Mouse (Mus musculus): ENCODE results near the gene Ccdc137. TPM values are rescaled to one million over a fixed set of nuclear protein-coding genes. Genes with fewer than 3 reads are reported as not detected.

Gene Ccdc137
- polyA plus RNA-seq, 1 experiment: 24.6 TPM

DNA sequence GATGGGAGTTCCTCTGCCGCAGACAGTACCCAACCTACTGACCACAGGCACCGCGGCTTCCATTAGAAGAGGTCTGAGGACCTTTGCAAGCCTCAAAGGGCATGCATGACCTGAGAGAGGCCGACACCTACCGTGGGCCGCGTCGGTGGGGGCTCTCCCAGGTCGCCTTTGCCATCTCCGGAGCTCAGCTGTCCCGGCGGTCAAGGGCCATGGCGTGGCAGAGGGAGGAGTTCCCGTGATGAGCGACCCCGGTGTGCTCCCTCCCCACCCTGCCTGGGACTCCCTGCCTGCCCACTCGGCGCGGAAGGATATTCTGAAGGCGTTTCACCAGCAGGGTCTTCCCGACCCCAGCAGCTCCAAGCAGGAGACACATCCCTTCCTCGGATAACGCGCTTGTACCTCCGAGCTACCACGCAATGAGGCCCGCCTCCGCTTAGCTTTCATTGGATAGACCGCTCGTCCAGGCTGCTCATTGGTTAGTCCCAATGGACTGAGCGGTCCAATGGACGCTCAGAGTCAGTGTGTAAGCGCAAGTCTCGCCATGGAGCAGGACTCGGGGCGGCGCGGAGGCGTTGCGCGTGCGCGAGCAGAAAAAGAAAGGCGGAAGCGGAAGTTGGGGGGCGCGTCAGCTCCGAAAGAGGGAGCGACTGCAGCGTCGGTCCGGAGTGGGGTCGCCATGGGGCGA lies 9.3 kb downstream of the Ccdc137 start, which contains the start of gene Arl16:
TSS of gene Arl16 (minus strand) at position 557 of the 685 bp plus-strand sequence.
- H3ac ChIP-seq (ENCODE audit: control insufficient read depth, insufficient read length, low read depth): peak within 1 kb of the TSS; percentile 97
- no peak for TF ChIP-seq USF1 (IDR thresholded peaks at IDR 0.05; ENCODE audit: low read depth)
- TF ChIP-seq FOSL1 (IDR thresholded peaks at IDR 0.05; ENCODE audit: insufficient read depth, low read length, poor library complexity, severe bottlenecking): no peak
- no peak for TF ChIP-seq CTCF (IDR thresholded peaks at IDR 0.05; ENCODE audit: control insufficient read depth, insufficient read depth, insufficient read length)
- no peak for TF ChIP-seq MYOG (IDR thresholded peaks at IDR 0.05; ENCODE audit: control insufficient read depth, extremely low read depth, insufficient read length)
- no peak for TF ChIP-seq MAX (IDR thresholded peaks at IDR 0.05)
- no peak for TF ChIP-seq CEBPB (IDR thresholded peaks at IDR 0.05; ENCODE audit: low read depth)
- TF ChIP-seq MYOD1 (IDR thresholded peaks at IDR 0.05; ENCODE audit: control insufficient read depth, insufficient read length, low read depth): no peak
- peaks cover 34% of the 10 kb centered on the region for H3K79me2 ChIP-seq (ENCODE audit: control insufficient read depth, insufficient read depth)
- no peaks in the 10 kb centered on the region for H3K27me3 ChIP-seq (ENCODE audit: control insufficient read depth, insufficient read depth, insufficient read length)
- H3K36me3 ChIP-seq (ENCODE audit: control insufficient read depth, insufficient read depth): peaks cover 47% of the 10 kb centered on the region
- H3K4me3 ChIP-seq (ENCODE audit: insufficient read depth, poor library complexity, severe bottlenecking): peak within 1 kb of the TSS; percentile 94
- H3K79me3 ChIP-seq (ENCODE audit: low read depth): peaks cover 29% of the 10 kb centered on the region

DNA sequence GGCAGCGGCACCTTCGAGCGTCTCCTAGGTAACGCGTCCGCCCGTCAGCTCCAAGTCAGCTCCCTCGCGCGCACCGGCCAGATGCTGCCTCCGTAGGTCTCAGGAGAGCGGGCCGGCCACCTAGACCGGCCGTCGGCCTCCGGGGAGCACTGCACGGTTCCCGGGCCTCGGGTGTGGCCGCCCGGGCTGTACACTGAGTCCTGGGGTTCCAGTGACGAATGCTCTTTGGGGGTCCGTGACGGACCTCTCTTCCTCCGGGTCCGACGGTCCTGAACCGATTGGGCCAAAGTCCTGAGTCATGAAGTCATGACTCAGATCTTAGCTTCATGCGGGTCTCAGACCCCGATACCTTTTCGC lies 9.8 kb downstream of the Ccdc137 start:
- no peaks in the 10 kb centered on the region for H3K27me3 ChIP-seq (ENCODE audit: control insufficient read depth, insufficient read depth, insufficient read length)
- peaks cover 34% of the 10 kb centered on the region for H3K79me2 ChIP-seq (ENCODE audit: control insufficient read depth, insufficient read depth)
- H3ac ChIP-seq (ENCODE audit: control insufficient read depth, insufficient read length, low read depth): peak overlapping the region; percentile 97
- TF ChIP-seq MYOD1 (IDR thresholded peaks at IDR 0.05; ENCODE audit: control insufficient read depth, insufficient read length, low read depth): no peak
- no peak for TF ChIP-seq CEBPB (IDR thresholded peaks at IDR 0.05; ENCODE audit: low read depth)
- no peak for TF ChIP-seq MAX (IDR thresholded peaks at IDR 0.05)
- no peak for TF ChIP-seq MYOG (IDR thresholded peaks at IDR 0.05; ENCODE audit: control insufficient read depth, extremely low read depth, insufficient read length)
- peaks cover 46% of the 10 kb centered on the region for H3K36me3 ChIP-seq (ENCODE audit: control insufficient read depth, insufficient read depth)
- H3K4me3 ChIP-seq (ENCODE audit: insufficient read depth, poor library complexity, severe bottlenecking): peak overlapping the region; percentile 94
- peaks cover 29% of the 10 kb centered on the region for H3K79me3 ChIP-seq (ENCODE audit: low read depth)

DNA sequence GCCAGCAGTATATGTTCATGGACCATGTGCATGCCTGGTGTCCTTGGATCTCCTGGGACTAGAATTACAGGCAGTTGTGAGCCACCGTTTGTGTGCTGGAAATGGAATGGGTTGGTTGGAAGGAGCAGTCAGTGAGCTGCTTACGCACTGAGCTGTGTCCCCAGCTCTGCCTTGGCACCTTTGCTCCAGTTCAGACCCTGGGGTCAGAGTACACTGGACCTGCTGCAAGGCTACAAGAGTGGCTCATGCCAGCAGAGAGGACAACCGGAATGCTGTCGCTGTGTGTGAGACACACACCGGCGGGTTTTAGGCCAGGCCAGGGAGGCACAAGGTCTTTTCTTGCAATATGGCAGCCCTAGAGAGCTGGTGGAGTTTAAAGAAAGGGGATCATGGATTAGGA lies 14.1 kb downstream of the Ccdc137 start:
- no peak for TF ChIP-seq CTCF (IDR thresholded peaks at IDR 0.05; ENCODE audit: control insufficient read depth, insufficient read depth, insufficient read length)
- TF ChIP-seq MAX (IDR thresholded peaks at IDR 0.05): no peak
- no peak for TF ChIP-seq CEBPB (IDR thresholded peaks at IDR 0.05; ENCODE audit: low read depth)
- no peak for TF ChIP-seq MYOG (IDR thresholded peaks at IDR 0.05; ENCODE audit: control insufficient read depth, extremely low read depth, insufficient read length)
- TF ChIP-seq FOSL1 (IDR thresholded peaks at IDR 0.05; ENCODE audit: insufficient read depth, low read length, poor library complexity, severe bottlenecking): no peak
- TF ChIP-seq MYOD1 (IDR thresholded peaks at IDR 0.05; ENCODE audit: control insufficient read depth, insufficient read length, low read depth): no peak
- no peak overlapping the region for H3ac ChIP-seq (ENCODE audit: control insufficient read depth, insufficient read length, low read depth)
- peaks cover 18% of the 10 kb centered on the region for H3K79me3 ChIP-seq (ENCODE audit: low read depth)
- peaks cover 66% of the 10 kb centered on the region for H3K36me3 ChIP-seq (ENCODE audit: control insufficient read depth, insufficient read depth)
- H3K79me2 ChIP-seq (ENCODE audit: control insufficient read depth, insufficient read depth): peaks cover 20% of the 10 kb centered on the region
- no peaks in the 10 kb centered on the region for H3K27me3 ChIP-seq (ENCODE audit: control insufficient read depth, insufficient read depth, insufficient read length)
- H3K4me3 ChIP-seq (ENCODE audit: insufficient read depth, poor library complexity, severe bottlenecking): no peak overlapping the region

DNA sequence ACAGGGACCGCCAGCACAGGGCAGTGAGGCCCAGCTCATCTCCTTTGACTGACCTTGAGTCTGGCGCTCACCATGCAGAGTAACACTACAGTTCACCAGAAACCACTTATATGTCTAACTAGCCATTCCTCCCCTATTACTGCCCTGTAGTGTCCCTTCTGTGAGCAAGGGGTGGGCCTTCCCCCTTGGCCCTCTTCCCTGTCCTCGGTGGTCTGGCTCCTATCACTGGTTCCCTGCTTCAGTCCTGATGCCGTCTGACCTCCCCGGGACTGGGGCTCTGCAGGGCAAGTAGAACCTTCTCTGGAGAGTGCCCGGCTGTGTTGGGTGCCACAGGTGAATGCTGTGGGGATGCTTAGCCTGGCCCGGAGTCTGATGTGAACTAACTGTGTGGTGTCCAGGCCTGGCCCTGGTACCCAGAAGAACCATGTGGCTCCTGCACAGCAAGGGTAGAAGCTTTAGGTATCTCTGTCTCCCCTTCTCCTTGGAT lies 25.6 kb downstream of the Ccdc137 start:
- TF ChIP-seq USF1 (IDR thresholded peaks at IDR 0.05; ENCODE audit: low read depth) (no peak), MAX (IDR thresholded peaks at IDR 0.05) (no peak), MYOG (IDR thresholded peaks at IDR 0.05; ENCODE audit: control insufficient read depth, extremely low read depth, insufficient read length) (no peak), FOSL1 (IDR thresholded peaks at IDR 0.05; ENCODE audit: insufficient read depth, low read length, poor library complexity, severe bottlenecking) (no peak), MYOD1 (IDR thresholded peaks at IDR 0.05; ENCODE audit: control insufficient read depth, insufficient read length, low read depth) (no peak), CTCF (IDR thresholded peaks at IDR 0.05; ENCODE audit: control insufficient read depth, insufficient read depth, insufficient read length) (no peak), CEBPB (IDR thresholded peaks at IDR 0.05; ENCODE audit: low read depth) (no peak)
- Histone ChIP-seq H3K27me3 (ENCODE audit: control insufficient read depth, insufficient read depth, insufficient read length) (no peaks in the 10 kb centered on the region), H3ac (ENCODE audit: control insufficient read depth, insufficient read length, low read depth) (peak overlapping the region; percentile 56), H3K79me2 (ENCODE audit: control insufficient read depth, insufficient read depth) (peaks cover 38% of the 10 kb centered on the region), H3K79me3 (ENCODE audit: low read depth) (peaks cover 26% of the 10 kb centered on the region), H3K36me3 (ENCODE audit: control insufficient read depth, insufficient read depth) (peaks cover 80% of the 10 kb centered on the region), H3K4me3 (ENCODE audit: insufficient read depth, poor library complexity, severe bottlenecking) (peak overlapping the region; percentile 100)

DNA sequence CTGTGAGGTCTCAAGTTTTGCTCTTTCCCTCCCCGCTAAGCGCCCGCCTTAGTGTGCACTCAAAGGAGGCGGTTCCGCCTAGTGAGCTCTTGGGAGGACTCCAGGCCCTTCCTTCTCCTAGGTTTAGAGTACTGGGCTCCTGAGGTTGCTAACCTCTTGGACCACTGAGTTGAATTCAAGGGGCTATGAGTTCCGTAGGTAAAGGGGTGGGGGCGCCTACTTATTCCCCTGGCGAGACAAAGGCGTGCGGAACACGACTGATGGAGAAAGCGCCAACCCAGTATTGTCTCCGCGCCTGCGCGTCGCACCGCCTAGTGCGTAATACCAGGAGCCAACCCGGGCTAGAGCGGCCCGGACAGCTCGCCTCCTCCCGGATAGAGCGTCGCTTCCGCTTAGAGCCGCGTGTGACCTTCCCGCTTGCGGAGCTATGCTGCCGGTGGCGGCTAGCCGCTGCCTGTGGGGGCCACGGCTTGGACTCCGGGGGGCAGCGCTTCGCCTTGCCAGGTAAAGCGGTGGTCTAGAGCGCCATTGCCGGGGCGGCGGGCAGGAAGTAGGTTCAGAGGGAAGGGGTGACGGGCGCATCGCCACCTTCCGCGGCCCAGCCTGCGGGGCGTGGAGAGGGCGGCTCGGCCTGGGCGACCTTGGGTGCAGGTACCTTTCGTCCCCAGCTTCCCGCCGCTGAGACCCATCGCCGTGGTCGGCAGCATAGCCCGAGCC lies 26.5 kb downstream of the Ccdc137 start, which contains the start of gene Mrpl12:
TSS of gene Mrpl12 (plus strand) at position 349 of the 717 bp plus-strand sequence.
- H3K79me3 ChIP-seq (ENCODE audit: low read depth): peaks cover 26% of the 10 kb centered on the region
- peaks cover 78% of the 10 kb centered on the region for H3K36me3 ChIP-seq (ENCODE audit: control insufficient read depth, insufficient read depth)
- H3K27me3 ChIP-seq (ENCODE audit: control insufficient read depth, insufficient read depth, insufficient read length): no peaks in the 10 kb centered on the region
- TF ChIP-seq USF1 (IDR thresholded peaks at IDR 0.05; ENCODE audit: low read depth) (peak; percentile 9), MAX (IDR thresholded peaks at IDR 0.05) (peak; percentile 96), FOSL1 (IDR thresholded peaks at IDR 0.05; ENCODE audit: insufficient read depth, low read length, poor library complexity, severe bottlenecking) (no peak)
- H3K4me3 ChIP-seq (ENCODE audit: insufficient read depth, poor library complexity, severe bottlenecking): peak within 1 kb of the TSS; percentile 100
- peaks cover 38% of the 10 kb centered on the region for H3K79me2 ChIP-seq (ENCODE audit: control insufficient read depth, insufficient read depth)
- peak within 1 kb of the TSS; percentile 98 for H3ac ChIP-seq (ENCODE audit: control insufficient read depth, insufficient read length, low read depth)

Measured in C2C12 (cell line).